Mouse (Mus musculus): ENCODE data around the gene Rtn4rl1. TPM values are rescaled to one million over a fixed set of nuclear protein-coding genes. Genes with fewer than 3 reads are reported as not detected.
"Not testable (repeated sequence)": the region's sequence is repeated elsewhere in the genome, so short reads cannot be mapped to it uniquely, and the experiment has no call there.

Rtn4rl1 gene
- polyA plus RNA-seq, 1 experiment: not detected

DNA sequence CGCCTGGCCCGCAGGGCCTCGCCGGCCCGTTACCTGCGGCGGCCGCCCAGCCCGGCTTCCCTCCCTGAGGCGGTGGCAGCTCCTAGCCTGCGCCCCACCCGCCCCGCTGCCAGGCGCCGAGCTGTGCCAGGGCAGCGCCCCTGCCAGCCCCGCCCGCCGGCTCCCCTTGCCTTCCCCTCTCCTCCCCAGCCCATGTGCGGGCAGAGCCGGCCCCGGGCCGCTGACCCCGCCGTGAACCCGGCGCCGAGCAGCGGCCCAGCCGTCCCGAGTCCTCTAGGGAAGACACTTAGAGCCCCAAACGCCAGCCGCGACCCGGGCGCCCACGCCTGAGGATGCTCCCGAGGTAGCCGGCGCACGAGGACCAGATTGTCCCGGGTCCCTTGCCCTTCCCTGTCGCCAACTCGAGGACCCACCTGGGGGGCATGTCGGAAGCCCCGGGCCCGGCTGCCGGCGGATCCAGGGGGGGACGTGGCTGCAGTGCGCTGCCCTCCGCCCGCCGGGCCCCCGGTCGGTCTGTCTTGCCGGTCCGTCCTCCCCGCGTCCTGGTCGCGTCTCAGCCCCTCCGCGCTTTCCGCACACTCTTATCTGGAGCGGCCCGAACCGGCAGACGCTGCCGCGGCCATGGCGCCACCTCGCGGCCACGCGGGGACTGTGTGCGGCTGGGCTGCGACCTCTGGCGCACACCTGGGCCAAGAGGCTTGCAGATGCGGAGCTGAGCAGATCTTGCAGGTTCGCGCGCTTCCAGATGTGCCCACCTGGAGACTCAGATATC, 24.8 kb upstream of the Rtn4rl1 start:
- TF ChIP-seq CTCF (IDR thresholded peaks at IDR 0.05; ENCODE audit: insufficient read depth, low read depth, low read length) (peak; percentile 86), POLR2A (IDR thresholded peaks at IDR 0.05; ENCODE audit: insufficient read depth, low read depth, low read length) (no peak)
- 2% methylated on average over 81 of the region's 83 CpGs for WGBS
- Histone ChIP-seq H3K4me1 (ENCODE audit: control insufficient read depth, insufficient read depth, low read length) (peaks cover 40% of the 10 kb centered on the region), H3K4me3 (ENCODE audit: insufficient read depth, low read depth, low read length) (peak overlapping the region; percentile 47), H3K27ac (ENCODE audit: insufficient read depth, low read depth, low read length) (no peak overlapping the region)

DNA sequence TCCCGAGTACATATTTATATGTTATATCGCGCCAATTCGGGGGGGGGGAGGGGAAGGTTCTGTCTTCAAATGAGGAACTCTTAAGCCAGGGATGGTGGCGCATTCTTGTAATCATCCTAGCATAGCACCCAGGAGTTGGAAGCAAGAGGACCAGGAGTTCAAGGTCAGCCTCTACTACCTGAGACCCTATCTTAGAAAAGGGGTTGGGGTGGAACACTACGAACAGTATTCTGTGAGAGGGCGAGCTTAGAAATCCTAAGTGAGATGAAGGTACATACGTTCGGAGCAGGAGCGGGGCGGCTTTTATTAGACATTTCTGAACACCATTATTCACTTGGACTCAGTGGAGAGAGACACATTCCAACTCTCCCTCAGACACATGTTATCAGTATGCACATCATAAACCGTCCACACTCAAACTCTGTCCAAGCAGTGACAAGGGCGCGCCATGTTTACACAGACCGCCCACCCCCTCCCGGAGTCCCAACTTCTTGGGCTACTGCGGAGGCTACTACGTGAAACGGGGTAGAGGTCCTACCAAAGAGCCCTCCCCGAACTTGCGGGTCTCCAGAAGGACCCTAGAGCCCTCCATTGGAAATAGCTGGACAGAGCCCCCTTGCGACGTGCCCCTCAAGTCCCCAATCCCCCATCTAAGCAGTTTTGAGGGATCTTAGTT, 24.0 kb upstream of the Rtn4rl1 start, which contains the start of gene Hic1:
Hic1 (minus strand) TSS at position 115 of the 676 bp plus-strand sequence.
- WGBS: 4% methylated on average over 23 of the region's 23 CpGs
- H3K4me1 ChIP-seq (ENCODE audit: control insufficient read depth, insufficient read depth, low read length): peaks cover 40% of the 10 kb centered on the region

DNA sequence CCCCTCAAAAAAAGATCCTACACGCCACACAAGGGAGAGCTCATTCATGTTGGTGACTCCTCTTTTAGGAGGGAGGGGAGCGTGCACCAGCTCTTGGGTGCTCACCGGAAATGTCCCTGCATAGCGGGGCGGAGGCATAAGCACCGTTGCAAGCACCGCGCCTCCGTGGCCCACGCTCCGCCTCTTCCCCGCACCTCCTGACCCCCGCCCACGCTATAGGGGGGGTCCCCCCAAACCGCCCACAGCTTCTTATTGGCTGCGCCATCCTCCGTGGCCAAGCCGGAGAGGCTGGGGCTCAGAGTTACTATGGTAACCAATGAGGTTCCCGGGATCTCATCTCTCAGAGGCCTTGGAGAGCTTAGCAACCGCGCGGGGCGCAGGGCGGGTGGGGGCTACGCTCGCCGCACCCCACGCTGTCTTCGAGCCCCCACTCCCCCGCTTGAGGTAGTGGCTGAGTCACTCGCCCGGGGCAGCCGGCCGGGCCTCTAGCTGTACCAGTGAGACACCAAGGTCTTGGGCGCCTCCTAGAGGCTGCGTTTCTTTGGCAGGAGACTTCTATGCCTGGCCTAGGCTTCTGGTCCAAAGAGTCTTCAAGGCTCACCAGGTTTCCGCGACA, 23.3 kb upstream of the Rtn4rl1 start:
- H3K4me1 ChIP-seq (ENCODE audit: control insufficient read depth, insufficient read depth, low read length): peaks cover 40% of the 10 kb centered on the region
- peak overlapping the region; percentile 54 for H3K4me3 ChIP-seq (ENCODE audit: insufficient read depth, low read depth, low read length)
- under 1% methylated on average over 38 of the region's 38 CpGs for WGBS
- H3K27ac ChIP-seq (ENCODE audit: insufficient read depth, low read depth, low read length): peak overlapping the region; percentile 29; the same call in 1 of the 2 replicates
- TF ChIP-seq POLR2A (IDR thresholded peaks at IDR 0.05; ENCODE audit: insufficient read depth, low read depth, low read length): peak; percentile 6; the same call in 1 of the 2 replicates
- no peak; the same call in none of the 2 replicates for TF ChIP-seq CTCF (IDR thresholded peaks at IDR 0.05; ENCODE audit: insufficient read depth, low read depth, low read length)

More for the DNA sequence above, 24.0 kb upstream of the Rtn4rl1 start, which contains the start of gene Hic1:
- TF ChIP-seq POLR2A (IDR thresholded peaks at IDR 0.05; ENCODE audit: insufficient read depth, low read depth, low read length): no peak
- TF ChIP-seq CTCF (IDR thresholded peaks at IDR 0.05; ENCODE audit: insufficient read depth, low read depth, low read length): no peak
- Histone ChIP-seq H3K4me3 (ENCODE audit: insufficient read depth, low read depth, low read length) (peak within 1 kb of the TSS; percentile 54), H3K27ac (ENCODE audit: insufficient read depth, low read depth, low read length) (peak within 1 kb of the TSS; percentile 19; the same call in 1 of the 2 replicates)

DNA sequence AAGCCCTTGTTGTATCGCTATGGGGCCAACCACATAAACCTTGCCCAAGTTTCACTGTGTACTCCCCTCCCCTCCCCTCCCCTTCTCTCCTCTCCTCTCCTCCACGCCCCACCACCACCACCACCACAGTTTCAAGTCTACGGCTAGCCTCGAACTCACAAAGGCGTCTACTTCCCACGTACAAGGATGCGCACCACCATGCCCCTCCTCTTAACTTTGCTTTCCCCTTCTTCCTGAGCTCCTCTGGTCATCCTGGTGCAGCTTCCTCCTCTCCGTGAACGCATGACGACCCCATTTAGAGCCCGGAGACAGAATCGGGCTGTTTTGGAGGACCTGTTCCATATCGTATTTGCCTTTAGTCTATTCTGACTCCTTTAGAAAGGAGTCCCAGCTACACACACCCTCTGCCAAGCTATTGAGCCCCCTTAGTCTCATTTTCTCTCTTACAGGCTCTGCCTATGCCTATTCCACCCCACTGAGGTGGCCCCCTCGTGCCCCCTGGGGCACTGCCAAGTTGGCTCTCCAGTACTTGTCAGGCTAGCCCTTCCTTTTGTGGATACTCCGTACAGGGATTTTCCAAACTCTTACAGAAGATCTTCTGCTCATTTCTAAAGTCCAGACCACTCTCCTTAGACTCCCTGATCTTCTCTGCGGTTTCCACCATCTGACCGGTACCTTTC, 22.3 kb upstream of the Rtn4rl1 start:
- TF ChIP-seq CTCF (IDR thresholded peaks at IDR 0.05; ENCODE audit: insufficient read depth, low read depth, low read length): no peak
- TF ChIP-seq POLR2A (IDR thresholded peaks at IDR 0.05; ENCODE audit: insufficient read depth, low read depth, low read length): no peak
- Histone ChIP-seq H3K4me3 (ENCODE audit: insufficient read depth, low read depth, low read length) (peak overlapping the region; percentile 67; the same call in 1 of the 2 replicates), H3K27ac (ENCODE audit: insufficient read depth, low read depth, low read length) (0 out of 2 replicates have a peak overlapping the region, but pooled peaks have one; percentile 16), H3K4me1 (ENCODE audit: control insufficient read depth, insufficient read depth, low read length) (peaks cover 32% of the 10 kb centered on the region)
- WGBS: 13% methylated on average over 17 of the region's 17 CpGs

DNA sequence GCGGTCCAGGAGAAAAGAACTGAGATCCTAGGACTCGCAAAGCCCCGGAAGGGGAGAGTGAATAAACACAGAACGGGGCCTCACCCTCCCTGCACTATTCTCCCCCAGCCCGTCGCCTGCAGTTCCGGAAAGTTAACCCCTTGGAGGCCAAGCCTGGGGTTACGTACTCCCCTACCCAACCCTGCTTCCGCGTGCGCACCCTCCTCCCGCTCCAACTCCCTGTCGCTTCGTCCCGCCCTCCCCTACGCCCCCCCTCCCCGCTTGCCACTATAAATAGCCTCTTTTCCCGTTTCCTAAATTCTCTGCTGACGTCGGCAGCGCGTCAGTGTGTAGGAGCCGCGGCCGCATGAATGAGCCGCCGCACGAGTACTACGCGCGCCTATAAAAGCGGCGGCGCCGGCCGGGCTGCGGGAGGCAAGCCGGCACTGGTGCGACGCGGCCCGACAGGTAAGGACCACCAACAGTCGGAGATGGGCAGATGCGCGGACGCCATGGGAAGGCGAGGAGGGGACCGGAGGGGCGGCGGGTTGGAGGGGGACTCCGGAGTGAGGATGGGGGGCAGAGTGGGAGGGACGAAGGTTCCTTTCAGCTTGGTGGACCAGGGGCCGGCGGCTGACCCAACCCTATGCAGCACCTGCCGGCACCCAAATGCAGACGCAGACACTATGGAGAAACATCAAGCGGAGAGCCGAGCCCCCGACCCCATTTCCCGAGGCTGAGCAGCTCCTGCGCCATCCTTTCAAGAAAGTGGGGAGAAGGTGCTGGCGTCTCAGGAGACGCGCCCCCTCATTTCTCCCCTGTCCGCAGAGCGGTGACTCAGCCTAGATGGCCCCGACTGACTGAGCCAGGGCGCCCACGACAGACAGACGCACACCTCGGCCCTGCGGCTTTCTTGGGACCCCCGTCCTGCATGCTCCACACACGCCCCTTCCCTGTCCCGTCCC, 21.2 kb upstream of the Rtn4rl1 start:
- under 1% methylated on average over 73 of the region's 75 CpGs for WGBS
- H3K4me3 ChIP-seq (ENCODE audit: insufficient read depth, low read depth, low read length): peak overlapping the region; percentile 67
- H3K27ac ChIP-seq (ENCODE audit: insufficient read depth, low read depth, low read length): peak overlapping the region; percentile 69; the same call in 1 of the 2 replicates
- H3K4me1 ChIP-seq (ENCODE audit: control insufficient read depth, insufficient read depth, low read length): peaks cover 26% of the 10 kb centered on the region
- TF ChIP-seq CTCF (IDR thresholded peaks at IDR 0.05; ENCODE audit: insufficient read depth, low read depth, low read length): no peak
- TF ChIP-seq POLR2A (IDR thresholded peaks at IDR 0.05; ENCODE audit: insufficient read depth, low read depth, low read length): peak; percentile 75

DNA sequence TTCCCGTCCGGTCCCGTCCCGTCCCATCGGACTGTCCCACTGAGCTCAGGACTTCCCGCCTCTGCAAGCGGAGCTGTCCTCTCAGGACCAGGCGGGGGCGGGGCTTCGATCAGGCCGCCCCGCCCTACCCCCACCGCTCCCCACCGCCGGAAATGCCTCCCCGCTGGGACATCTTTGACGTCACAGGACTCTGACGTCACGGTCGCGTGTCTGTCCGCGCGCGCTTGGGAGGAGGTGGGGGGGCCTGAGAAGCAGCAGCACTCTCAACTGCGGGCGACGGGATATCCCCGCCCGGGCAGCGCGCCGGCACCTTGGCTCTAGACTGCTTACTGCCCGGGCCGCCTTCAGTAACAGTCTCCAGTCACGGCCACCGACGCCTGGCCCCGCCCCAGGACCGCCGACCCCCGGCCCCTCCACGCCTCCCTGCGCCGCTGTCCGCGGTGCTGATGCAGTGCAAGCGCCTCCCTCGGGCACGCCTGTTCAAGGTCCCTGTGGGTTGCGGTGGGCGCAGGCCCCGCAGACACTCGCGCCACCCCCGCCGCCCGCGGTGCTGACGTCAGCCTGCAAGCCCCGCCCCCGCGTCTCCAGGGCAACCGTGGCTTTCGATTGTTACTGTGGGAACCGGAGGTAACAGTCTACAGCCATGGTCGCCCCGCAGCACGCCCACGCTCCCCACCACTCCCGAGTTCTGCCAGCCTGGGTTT, 20.3 kb upstream of the Rtn4rl1 start:
- Histone ChIP-seq H3K27ac (ENCODE audit: insufficient read depth, low read depth, low read length) (peak overlapping the region; percentile 73), H3K4me1 (ENCODE audit: control insufficient read depth, insufficient read depth, low read length) (peaks cover 33% of the 10 kb centered on the region), H3K4me3 (ENCODE audit: insufficient read depth, low read depth, low read length) (peak overlapping the region; percentile 67)
- no peak for TF ChIP-seq CTCF (IDR thresholded peaks at IDR 0.05; ENCODE audit: insufficient read depth, low read depth, low read length)
- no peak for TF ChIP-seq POLR2A (IDR thresholded peaks at IDR 0.05; ENCODE audit: insufficient read depth, low read depth, low read length)
- WGBS: under 1% methylated on average over 71 of the region's 71 CpGs

DNA sequence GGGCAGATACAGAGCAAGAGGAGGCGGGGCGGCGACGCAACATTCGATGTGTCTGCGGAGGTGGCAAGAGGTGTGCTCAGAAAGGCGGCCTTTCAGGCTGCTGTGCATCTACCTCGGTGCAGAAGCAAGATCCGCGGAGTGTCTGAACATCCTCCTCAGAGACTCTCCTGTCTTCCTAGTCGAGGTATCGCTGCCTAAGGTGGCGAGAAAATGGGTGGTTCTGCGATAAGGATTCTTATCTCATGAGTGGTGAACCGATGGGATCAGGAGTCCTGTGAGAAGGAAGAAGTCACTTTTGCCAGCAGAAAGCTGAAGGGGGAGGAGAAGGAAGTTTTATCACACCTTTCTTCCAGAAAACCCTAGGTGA, 19.8 kb upstream of the Rtn4rl1 start:
- TF ChIP-seq POLR2A (IDR thresholded peaks at IDR 0.05; ENCODE audit: insufficient read depth, low read depth, low read length) (0 out of 2 replicates have a peak, but pooled peaks have one; percentile 35), CTCF (IDR thresholded peaks at IDR 0.05; ENCODE audit: insufficient read depth, low read depth, low read length) (no peak)
- Histone ChIP-seq H3K27ac (ENCODE audit: insufficient read depth, low read depth, low read length) (peak overlapping the region; percentile 58), H3K4me1 (ENCODE audit: control insufficient read depth, insufficient read depth, low read length) (peaks cover 31% of the 10 kb centered on the region), H3K4me3 (ENCODE audit: insufficient read depth, low read depth, low read length) (peak overlapping the region; percentile 67)
- WGBS: under 1% methylated on average over 15 of the region's 15 CpGs

DNA sequence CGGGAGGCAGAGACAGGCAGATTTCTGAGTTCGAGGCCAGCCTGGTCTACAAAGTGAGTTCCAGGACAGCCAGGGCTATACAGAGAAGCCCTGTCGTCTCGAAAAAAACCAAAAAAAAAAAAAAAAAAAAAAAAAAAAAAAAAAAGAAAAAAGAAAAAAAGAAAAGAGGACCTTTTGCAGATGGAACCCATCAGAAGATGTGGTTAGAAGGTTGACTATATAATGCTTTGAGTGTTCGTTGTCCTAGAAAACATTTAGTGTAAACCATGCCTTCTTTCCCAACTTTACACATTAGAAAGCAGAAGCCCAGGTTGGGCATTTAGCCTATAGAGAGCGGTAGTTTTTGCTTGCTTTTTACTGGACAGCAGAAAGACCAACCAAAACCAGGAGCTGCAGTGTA, 19.0 kb upstream of the Rtn4rl1 start:
- not testable (repeated sequence) for H3K4me3 ChIP-seq (ENCODE audit: insufficient read depth, low read depth, low read length); H3K27ac ChIP-seq (ENCODE audit: insufficient read depth, low read depth, low read length)
- WGBS: 60% methylated on average over 6 of the region's 6 CpGs
- H3K4me1 ChIP-seq (ENCODE audit: control insufficient read depth, insufficient read depth, low read length): peaks cover 30% of the 10 kb centered on the region

Data from olfactory bulb, adult 2 months (tissue).